Mouse (Mus musculus): ENCODE measurements around the gene Gm3417. TPM values are rescaled to one million over a fixed set of nuclear protein-coding genes. Genes with fewer than 3 reads are reported as not detected.

The Gm3417 gene
- not detected for total RNA-seq (2023)

GRCm38 (mm10) chr17:14978362-14979038, at the start of gene Gm3417, which contains the start of gene 9030025P20Rik:
TSS of gene Gm3417 (minus strand) at chr17:14978790.
TSS of gene 9030025P20Rik (plus strand) at chr17:14978468.

GRCm38 (mm10) chr17:15009706-15010413, 31.3 kb upstream of the Gm3417 start, which contains the start of gene Gm3435:
TSS of gene Gm3435 (plus strand) at chr17:15010176.

GRCm38 (mm10) chr17:14960951-14961556, 17.5 kb downstream of the Gm3417 start, which contains the start of gene Phf10:
TSS of gene Phf10 (minus strand) at chr17:14961273.

GRCm38 (mm10) chr17:14943009-14943728, 35.4 kb downstream of the Gm3417 start, which contains the start of the genes Wdr27 and 1600012H06Rik:
TSS of gene Wdr27 (minus strand) at chr17:14943158.
TSS of gene 1600012H06Rik (plus strand) at chr17:14943184.

Other genes with a start within 250 kb of the Gm3417 start
- 0.80 TPM for gene Wdr27, start 35.6 kb downstream of the Gm3417 start, total RNA-seq (2023)
- gene 1600012H06Rik, start 35.6 kb downstream of the Gm3417 start, total RNA-seq (2023) = 21.1 TPM
- 28.0 TPM for gene Phf10, start 17.5 kb downstream of the Gm3417 start, total RNA-seq (2023)
- gene 9030025P20Rik, start 322 bp downstream of the Gm3417 start, total RNA-seq (2023) = 23.0 TPM
- 6.4 TPM for gene Gm3435, start 31.4 kb upstream of the Gm3417 start, total RNA-seq (2023)
- 139 TPM for gene Ermard, start 62.4 kb upstream of the Gm3417 start, total RNA-seq (2023)
- not detected for gene Tcte3, start 62.7 kb upstream of the Gm3417 start, total RNA-seq (2023)
- 8.3 TPM for gene Gm3448, start 62.7 kb upstream of the Gm3417 start, total RNA-seq (2023)

All from CD8-positive naive resting alpha-beta T cell, adult 57 days (primary cell).